Mouse (Mus musculus) cerebellum, adult 2 months (tissue): ENCODE results near the gene Rnf157. TPM values are rescaled to one million over a fixed set of nuclear protein-coding genes. Genes with fewer than 3 reads are reported as not detected.

ENCODE experiments used
- DNase-seq, 2 experiments: peaks; one replicate each; pipeline ENCODE4 v3.0.0; 2021
- H3K27ac ChIP-seq: fragments of 200-500 bp; 2 replicates; pipeline ENCODE4 v1.5.1; 2012; ENCODE audit warnings: low read length, control low read depth, inconsistent platforms; ENCODE audit not compliant: insufficient read depth
- H3K27me3 ChIP-seq: fragments of 200-500 bp; 2 replicates; pipeline ENCODE4 v1.6.1; 2012; ENCODE audit warnings: inconsistent platforms, mild to moderate bottlenecking, low read length, moderate library complexity; ENCODE audit not compliant: control insufficient read depth, insufficient read depth
- H3K4me1 ChIP-seq: fragments of 200-500 bp; 2 replicates; pipeline ENCODE4 v1.6.1; 2011; ENCODE audit warnings: low read length; ENCODE audit not compliant: control insufficient read depth, insufficient read depth
- H3K4me3 ChIP-seq: fragments of 200-500 bp; replicated peaks from 2 replicates; pipeline ENCODE3; 2011; ENCODE audit warnings: mild to moderate bottlenecking, low read depth, low read length, control low read depth; ENCODE audit not compliant: insufficient read depth
- CTCF ChIP-seq: fragments of 200-500 bp; IDR thresholded peaks from 2 replicates; pipeline ENCODE4 v1.5.1; 2011; ENCODE audit warnings: low read depth, mild to moderate bottlenecking, control low read depth, low read length, moderate library complexity, borderline replicate concordance; ENCODE audit not compliant: insufficient read depth
- POLR2A ChIP-seq: fragments of 200-500 bp; IDR thresholded peaks from 2 replicates; pipeline ENCODE4 v1.6.1; 2011; ENCODE audit warnings: low read length, control low read depth, borderline replicate concordance; ENCODE audit not compliant: insufficient read depth
- WGBS: fragments of 180-500 bp; shearing (Covaris S2); methylation state at CpG from one replicate; pipeline ENCODE4 v1.1.7; 2018; 5-methylcytosine and 5-hydroxymethylcytosine counted together
- polyA plus RNA-seq: library from polyadenylated mRNA; depleted of rRNA; stranded (reverse); fragments of >200 nt; gene quantifications from 2 replicates; pipeline ENCODE4 v1.2.3, GENCODE M21; 2012

The Rnf157 gene
- polyA plus RNA-seq, 1 experiment: 147 TPM

DNA sequence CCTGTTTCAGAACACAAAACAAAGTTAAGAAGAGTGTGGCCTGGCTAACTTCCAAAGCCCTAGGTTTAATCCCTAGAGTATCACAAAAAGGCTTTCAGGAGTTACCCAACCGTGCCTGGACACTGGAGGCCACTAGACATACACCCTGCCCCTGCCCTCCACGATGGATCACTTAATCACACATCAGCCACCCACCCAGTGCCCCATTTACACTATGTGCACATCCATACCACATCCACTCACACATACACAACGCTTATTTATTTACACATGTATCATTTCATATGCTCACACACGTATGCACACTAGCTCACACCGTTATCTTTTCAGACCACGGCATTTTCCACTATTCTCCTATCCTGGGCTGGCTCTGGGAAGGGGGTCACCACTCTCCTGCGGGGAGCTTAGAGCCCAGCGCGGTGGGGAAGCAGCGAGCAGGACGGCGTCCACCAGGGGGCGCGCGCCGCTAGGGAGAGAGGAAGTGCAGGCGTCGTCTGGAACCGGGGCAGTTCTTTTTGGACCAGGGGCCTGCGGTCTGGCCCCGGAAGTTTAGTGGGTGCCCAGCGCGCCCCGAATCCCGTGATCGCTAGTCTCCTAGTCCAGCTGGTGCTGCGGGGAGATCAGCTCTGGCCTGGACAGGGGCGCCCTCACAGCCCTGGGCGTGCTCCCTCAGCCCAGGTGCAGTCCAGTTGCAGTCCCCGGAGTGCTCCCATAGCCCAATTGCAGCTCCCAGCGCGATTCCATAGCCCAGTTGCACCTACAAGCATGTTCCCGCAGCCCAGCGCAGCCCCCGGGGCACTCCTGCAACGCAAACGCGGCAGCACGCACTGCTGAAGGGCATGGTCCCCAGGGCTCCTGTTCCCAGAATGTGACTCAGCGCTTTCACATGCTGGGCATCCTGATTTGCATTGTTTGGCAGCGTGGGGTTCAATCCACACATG lies 93.8 kb downstream of the Rnf157 start:
- Histone ChIP-seq H3K27me3 (no peaks in the 10 kb centered on the region), H3K4me3 (peak overlapping the region; percentile 14), H3K4me1 (peaks cover 4% of the 10 kb centered on the region; the same call in 1 of the 2 replicates), H3K27ac (no peak overlapping the region)
- TF ChIP-seq POLR2A (no peak), CTCF (peak; percentile 88)
- 3% methylated on average over 41 of the region's 41 CpGs for WGBS
- DNase-seq: peak; percentile 70 to 85

DNA sequence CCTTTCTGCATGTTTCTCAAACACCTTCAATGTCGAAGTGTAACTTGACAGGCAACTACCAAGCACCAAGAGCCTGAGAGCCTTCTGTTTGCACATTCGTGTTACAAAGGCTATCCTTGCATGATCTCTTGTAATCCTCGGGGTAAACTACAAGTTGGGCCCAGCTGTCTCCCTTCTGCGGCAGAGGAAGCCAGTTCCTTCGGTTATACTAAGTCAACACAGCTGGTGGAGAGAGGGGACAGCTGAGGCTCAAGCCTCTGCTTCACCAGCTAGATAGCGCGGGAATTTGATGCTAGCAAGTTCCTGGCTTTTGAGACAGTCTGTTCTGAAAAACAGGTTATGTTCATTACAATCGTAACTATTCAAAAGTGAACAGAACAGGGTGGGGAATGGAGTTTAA lies 100.5 kb downstream of the Rnf157 start:
- Histone ChIP-seq H3K4me3 (no peak overlapping the region), H3K27me3 (no peaks in the 10 kb centered on the region), H3K4me1 (no peaks in the 10 kb centered on the region), H3K27ac (no peak overlapping the region)
- 65% methylated on average over 8 of the region's 8 CpGs for WGBS
- no peak for DNase-seq
- TF ChIP-seq POLR2A (no peak), CTCF (no peak)

DNA sequence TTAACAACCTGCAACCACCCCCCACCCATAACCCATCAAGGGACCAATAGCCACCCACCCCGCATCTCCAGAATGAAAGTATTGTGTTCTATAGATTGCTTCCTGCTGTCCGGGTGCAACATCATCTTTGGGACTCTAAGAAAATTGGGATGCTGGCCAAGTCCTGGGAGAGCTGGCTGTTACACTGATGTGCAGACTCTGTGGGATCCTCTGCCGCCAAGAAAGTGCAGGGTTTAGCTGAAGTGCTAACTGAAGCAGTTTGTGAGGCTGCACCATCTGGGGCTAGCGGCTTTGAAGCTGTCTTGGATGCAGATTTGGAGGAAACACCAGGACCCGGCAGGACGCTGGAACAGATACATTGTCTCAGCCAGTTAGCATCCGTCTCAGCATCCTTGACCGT lies 101.7 kb downstream of the Rnf157 start:
- no peak for DNase-seq
- WGBS: 22% methylated on average over 8 of the region's 8 CpGs
- H3K27me3 ChIP-seq: no peaks in the 10 kb centered on the region
- H3K4me1 ChIP-seq: no peaks in the 10 kb centered on the region
- H3K4me3 ChIP-seq: no peak overlapping the region
- no peak overlapping the region for H3K27ac ChIP-seq
- TF ChIP-seq CTCF: no peak
- TF ChIP-seq POLR2A: no peak

DNA sequence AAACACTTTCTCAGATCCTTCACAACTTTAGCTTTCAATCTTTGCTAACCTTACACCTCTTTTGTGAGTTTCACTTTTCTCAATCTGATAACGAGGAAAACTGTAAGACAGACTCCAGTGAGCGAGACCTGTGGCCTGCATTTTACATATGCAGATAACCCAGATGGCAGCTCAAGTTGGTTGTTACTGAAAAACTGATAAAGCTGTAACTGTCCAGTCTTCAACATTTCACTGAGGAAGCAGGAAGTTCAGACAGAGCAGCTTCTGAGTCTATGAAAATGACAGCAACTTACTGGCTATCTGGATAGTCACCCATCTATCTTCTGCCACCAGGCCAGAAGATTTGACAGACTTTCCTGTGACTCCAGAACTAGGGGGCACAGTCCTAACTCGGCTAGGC lies 103.2 kb downstream of the Rnf157 start:
- 84% methylated on average over 3 of the region's 3 CpGs for WGBS
- H3K27ac ChIP-seq: no peak overlapping the region
- DNase-seq: no peak
- H3K4me1 ChIP-seq: peaks cover 2% of the 10 kb centered on the region; the same call in 1 of the 2 replicates
- H3K27me3 ChIP-seq: no peaks in the 10 kb centered on the region
- no peak overlapping the region for H3K4me3 ChIP-seq
- TF ChIP-seq POLR2A: no peak
- no peak for TF ChIP-seq CTCF

DNA sequence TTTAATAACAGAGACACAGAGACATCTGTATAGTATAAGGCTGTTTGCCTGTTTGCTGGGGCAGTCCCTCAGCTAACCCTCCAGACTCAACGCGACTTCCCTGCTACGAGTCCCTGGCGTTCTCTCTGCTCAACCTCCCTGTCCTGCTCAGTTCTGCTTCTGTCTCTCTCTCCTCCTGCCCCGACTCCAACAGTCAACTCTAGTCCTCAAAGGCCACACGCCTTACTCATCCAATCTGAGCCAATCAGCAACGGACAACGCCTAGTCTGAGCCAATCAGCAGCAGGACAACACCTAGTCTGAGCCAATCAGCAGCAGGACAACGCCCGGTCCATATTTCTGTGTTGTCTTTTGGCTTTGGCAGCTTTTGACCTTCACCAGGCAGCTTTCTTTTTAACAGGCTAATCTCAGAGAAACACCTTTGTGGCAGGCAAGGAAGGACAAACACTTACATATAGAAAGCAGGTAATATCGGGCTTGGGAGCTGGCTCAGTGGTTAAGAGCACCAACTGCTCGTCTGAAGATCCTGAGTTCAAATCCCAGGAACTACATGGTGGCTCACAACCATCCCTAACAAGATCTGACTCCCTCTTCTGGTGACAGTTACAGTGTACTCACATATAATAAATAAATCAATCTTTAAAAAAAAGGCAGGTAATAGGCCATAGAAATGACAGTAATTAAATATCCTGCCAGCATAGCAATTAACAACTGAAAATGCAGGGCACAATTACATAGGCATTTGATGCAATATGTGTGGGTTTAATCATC lies 104.9 kb downstream of the Rnf157 start:
- Histone ChIP-seq H3K27ac (no peak overlapping the region), H3K27me3 (no peaks in the 10 kb centered on the region), H3K4me1 (peaks cover 3% of the 10 kb centered on the region; the same call in 1 of the 2 replicates), H3K4me3 (no peak overlapping the region)
- DNase-seq: no peak
- WGBS: 94% methylated on average over 12 of the region's 12 CpGs
- TF ChIP-seq POLR2A (no peak), CTCF (no peak)

DNA sequence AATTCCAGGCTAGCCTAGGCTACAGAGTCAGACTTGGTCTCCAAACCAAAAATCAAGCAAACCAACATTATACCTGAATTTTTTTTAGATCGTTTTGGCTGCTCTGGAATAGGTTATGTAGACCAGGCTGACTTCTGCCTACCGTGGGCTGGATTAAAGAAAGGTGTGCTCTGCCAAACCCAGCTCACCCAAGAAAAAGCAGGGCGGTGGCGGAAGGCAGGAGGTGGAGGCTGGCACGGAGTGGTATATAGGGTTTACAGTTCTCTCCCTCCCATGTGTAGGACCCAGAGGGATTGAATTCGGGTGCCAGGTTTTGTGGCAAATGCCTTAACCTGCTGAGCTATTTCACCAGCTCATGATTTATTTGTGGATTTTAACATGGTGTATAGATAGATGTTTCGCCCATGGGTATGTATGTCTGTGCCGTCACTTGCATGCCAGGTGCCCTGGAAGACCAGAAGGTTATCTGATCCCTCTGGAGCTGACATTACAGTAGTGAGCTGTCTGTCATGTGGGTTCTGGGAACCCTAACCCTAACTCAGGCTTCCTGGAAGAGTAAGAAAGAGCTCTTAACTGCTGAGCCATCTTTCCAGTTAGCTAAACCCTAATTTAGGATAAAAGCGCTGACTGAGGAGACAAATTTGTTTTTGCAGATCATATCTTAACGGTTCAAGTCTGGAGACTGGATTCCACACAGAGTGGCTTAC lies 105.7 kb downstream of the Rnf157 start, which contains the start of gene Exoc7:
TSS of gene Exoc7 (minus strand) at position 215 of the 707 bp plus-strand sequence.
- no peak for TF ChIP-seq CTCF
- no peak for TF ChIP-seq POLR2A
- no peak for DNase-seq
- H3K4me1 ChIP-seq: peaks cover 3% of the 10 kb centered on the region; the same call in 1 of the 2 replicates
- H3K4me3 ChIP-seq: peak within 1 kb of the TSS; percentile 82
- 84% methylated on average over 10 of the region's 10 CpGs for WGBS
- peak within 1 kb of the TSS; percentile 40 for H3K27ac ChIP-seq
- H3K27me3 ChIP-seq: no peaks in the 10 kb centered on the region
